Mouse (Mus musculus): Measurements from ENCODE around the gene Gm9918. TPM values are rescaled to one million over a fixed set of nuclear protein-coding genes. Genes with fewer than 3 reads are reported as not detected.
A peak's percentile ranks its signal among the peaks of the same experiment; 100 is the strongest.

The Gm9918 gene
- polyA plus RNA-seq, 1 experiment from 2014 or later: 0.13 TPM

GRCm38 (mm10) chr15:102282463-102283292 lies 12.3 kb downstream of the Gm9918 start:
- Histone ChIP-seq H3K4me1 (ENCODE audit: control insufficient read depth, insufficient read depth, low read length) (peaks cover 14% of the 10 kb centered on the region), H3K4me2 (ENCODE audit: low read depth, low read length) (no peak overlapping the region), H3K27me3 (replicated peaks; ENCODE audit: control insufficient read depth, insufficient read depth, low read length) (no peaks in the 10 kb centered on the region), H3K9me3 (ENCODE audit: control insufficient read depth, low read length) (no peaks in the 10 kb centered on the region), H3K27ac (ENCODE audit: low read length) (no peak overlapping the region), H3K9ac (ENCODE audit: low read depth, low read length) (0 out of 2 replicates have a peak overlapping the region, but pooled peaks have one; percentile 2), H3K4me3 (ENCODE audit: low read length) (no peak overlapping the region), H3K36me3 (ENCODE audit: control insufficient read depth, insufficient read depth, low read length) (peaks cover 11% of the 10 kb centered on the region)
- 67% methylated on average over 8 of the region's 8 CpGs for WGBS
- ATAC-seq: no peak

DNA sequence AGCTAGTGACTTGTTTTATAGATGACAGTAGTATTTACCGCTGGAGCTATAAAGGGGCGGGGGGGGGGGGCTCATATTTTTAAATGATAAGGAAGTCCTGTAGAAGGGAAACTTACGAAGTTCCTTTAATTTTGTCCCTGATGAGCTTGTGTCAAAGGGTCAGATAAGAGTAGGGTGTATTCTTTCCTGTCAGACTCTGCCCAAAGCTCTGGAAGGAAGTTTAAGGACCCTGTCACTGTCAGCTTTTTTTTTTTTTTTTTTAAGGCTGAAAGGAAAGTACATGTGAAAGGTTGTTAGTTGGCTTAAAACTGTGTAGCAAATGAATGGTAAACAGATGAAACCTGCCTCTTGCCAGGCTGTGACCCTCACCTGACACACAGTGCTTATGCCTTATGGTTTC lies 13.3 kb downstream of the Gm9918 start:
- 67% methylated on average over 3 of the region's 3 CpGs for WGBS
- Histone ChIP-seq H3K4me1 (ENCODE audit: control insufficient read depth, insufficient read depth, low read length) (peaks cover 13% of the 10 kb centered on the region), H3K36me3 (ENCODE audit: control insufficient read depth, insufficient read depth, low read length) (peaks cover 11% of the 10 kb centered on the region), H3K4me3 (ENCODE audit: low read length) (no peak overlapping the region), H3K9me3 (ENCODE audit: control insufficient read depth, low read length) (no peaks in the 10 kb centered on the region), H3K27ac (ENCODE audit: low read length) (no peak overlapping the region), H3K4me2 (ENCODE audit: low read depth, low read length) (no peak overlapping the region), H3K27me3 (replicated peaks; ENCODE audit: control insufficient read depth, insufficient read depth, low read length) (no peaks in the 10 kb centered on the region), H3K9ac (ENCODE audit: low read depth, low read length) (no peak overlapping the region)
- no peak for ATAC-seq

DNA sequence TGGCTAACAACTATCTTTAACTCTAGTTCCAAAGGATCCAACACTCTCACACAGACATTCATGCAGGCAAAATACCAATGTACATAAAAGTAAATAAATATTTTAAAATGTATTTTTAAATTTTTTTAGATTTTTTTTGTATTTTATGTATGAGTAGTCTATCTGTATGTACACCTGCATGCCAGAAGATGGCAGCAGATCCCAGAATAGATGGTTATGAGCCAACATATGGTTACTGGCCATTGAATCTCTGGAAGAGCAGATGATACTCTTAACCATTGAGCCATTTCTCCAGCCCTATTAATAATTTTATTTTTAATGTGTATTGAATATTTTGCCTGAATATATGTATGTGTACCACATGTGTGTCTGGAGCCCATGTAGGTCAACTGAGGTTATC lies 17.0 kb downstream of the Gm9918 start:
- Histone ChIP-seq H3K9me3 (ENCODE audit: control insufficient read depth, low read length) (no peaks in the 10 kb centered on the region), H3K36me3 (ENCODE audit: control insufficient read depth, insufficient read depth, low read length) (no peaks in the 10 kb centered on the region), H3K4me3 (ENCODE audit: low read length) (no peak overlapping the region), H3K4me1 (ENCODE audit: control insufficient read depth, insufficient read depth, low read length) (no peaks in the 10 kb centered on the region), H3K4me2 (ENCODE audit: low read depth, low read length) (no peak overlapping the region), H3K27ac (ENCODE audit: low read length) (no peak overlapping the region), H3K9ac (ENCODE audit: low read depth, low read length) (no peak overlapping the region), H3K27me3 (replicated peaks; ENCODE audit: control insufficient read depth, insufficient read depth, low read length) (no peaks in the 10 kb centered on the region)
- ATAC-seq: no peak

DNA sequence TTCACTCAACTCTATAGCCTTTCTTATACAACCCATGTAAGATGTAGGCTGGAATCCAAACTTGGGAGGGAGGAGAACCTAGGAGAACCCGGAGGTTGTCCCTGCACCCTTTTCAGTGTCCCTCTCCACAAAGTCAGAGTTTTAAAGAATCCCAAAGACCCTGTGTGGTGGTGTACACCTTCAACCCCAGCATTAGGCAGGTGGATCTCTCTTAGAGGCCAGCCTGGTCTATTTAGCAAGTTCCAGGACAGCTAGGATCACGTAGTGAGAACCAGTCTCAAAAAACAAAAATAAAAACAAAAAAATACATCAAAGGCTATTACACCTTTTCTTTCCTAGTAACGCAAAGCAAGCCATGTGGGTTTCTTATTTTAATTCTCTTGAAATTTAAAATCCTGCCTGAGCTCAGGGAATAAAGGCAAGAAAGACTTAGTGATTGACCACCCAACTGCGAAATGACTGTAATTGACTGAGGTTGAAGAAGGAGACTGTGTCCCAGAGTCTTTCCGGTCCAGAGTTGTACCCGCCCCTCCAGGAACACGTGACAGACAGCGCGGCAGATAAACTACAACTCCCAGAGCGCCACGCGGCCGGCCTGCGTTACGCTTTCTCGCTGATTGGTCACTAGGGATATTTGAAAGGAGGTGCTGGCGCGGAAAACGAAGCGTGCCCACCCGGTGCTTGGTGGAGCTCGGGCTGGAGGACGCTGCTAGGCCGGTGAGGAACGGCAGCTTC lies 25.4 kb downstream of the Gm9918 start, which contains the start of gene Espl1:
Gene Espl1, plus strand, starts transcription at position 634 of the 735 bp plus-strand sequence.
- peak within 1 kb of the TSS; percentile 77 for H3K9ac ChIP-seq (ENCODE audit: low read depth, low read length)
- H3K9me3 ChIP-seq (ENCODE audit: control insufficient read depth, low read length): no peaks in the 10 kb centered on the region
- ATAC-seq: peak; percentile 98
- peak within 1 kb of the TSS; percentile 86 for H3K4me2 ChIP-seq (ENCODE audit: low read depth, low read length)
- H3K27me3 ChIP-seq (replicated peaks; ENCODE audit: control insufficient read depth, insufficient read depth, low read length): no peaks in the 10 kb centered on the region
- WGBS: 6% methylated on average over 25 of the region's 25 CpGs
- no peak within 1 kb of the TSS for H3K27ac ChIP-seq (ENCODE audit: low read length)
- 0 out of 2 replicates have a peak, but pooled peaks cover 12% of the 10 kb centered on the region for H3K36me3 ChIP-seq (ENCODE audit: control insufficient read depth, insufficient read depth, low read length)
- peak within 1 kb of the TSS; percentile 77 for H3K4me3 ChIP-seq (ENCODE audit: low read length)
- peaks cover 9% of the 10 kb centered on the region; the same call in 1 of the 2 replicates for H3K4me1 ChIP-seq (ENCODE audit: control insufficient read depth, insufficient read depth, low read length)

- 5% methylated on average over 24 of the region's 24 CpGs for WGBS
- H3K27ac ChIP-seq (ENCODE audit: low read length): no peak overlapping the region
- no peaks in the 10 kb centered on the region for H3K9me3 ChIP-seq (ENCODE audit: control insufficient read depth, low read length)
- H3K9ac ChIP-seq (ENCODE audit: low read depth, low read length): peak overlapping the region; percentile 77
- H3K4me3 ChIP-seq (ENCODE audit: low read length): peak overlapping the region; percentile 77
- H3K4me1 ChIP-seq (ENCODE audit: control insufficient read depth, insufficient read depth, low read length): peaks cover 9% of the 10 kb centered on the region; the same call in 1 of the 2 replicates
- peak overlapping the region; percentile 86 for H3K4me2 ChIP-seq (ENCODE audit: low read depth, low read length)
- no peaks in the 10 kb centered on the region for H3K27me3 ChIP-seq (replicated peaks; ENCODE audit: control insufficient read depth, insufficient read depth, low read length)
- ATAC-seq: peak; percentile 58
- H3K36me3 ChIP-seq (ENCODE audit: control insufficient read depth, insufficient read depth, low read length): 0 out of 2 replicates have a peak, but pooled peaks cover 12% of the 10 kb centered on the region
Observed at GRCm38 (mm10) chr15:102296368-102297006, 26.1 kb downstream of the Gm9918 start.

DNA sequence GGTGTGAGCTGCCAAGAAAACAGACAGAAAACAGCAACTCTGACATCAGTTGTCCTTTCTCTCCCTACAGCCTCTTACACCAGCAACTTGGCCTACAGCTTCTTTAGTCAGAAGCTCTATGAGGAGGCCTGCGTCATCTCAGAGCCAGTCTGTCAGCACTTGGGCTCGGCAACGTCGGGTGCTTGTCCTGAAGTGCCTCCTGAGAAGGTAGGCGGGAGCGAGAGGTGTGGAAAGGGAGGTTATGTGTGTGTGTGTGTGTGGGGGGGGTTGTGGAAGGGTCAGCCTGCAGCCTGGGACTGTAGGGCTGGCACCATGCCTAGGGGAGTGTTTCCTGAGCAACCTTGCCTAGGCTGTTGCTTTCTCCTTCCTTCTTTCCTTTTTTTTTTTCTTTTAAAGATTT lies 32.2 kb downstream of the Gm9918 start:
- Histone ChIP-seq H3K27ac (ENCODE audit: low read length) (no peak overlapping the region), H3K9me3 (ENCODE audit: control insufficient read depth, low read length) (no peaks in the 10 kb centered on the region), H3K4me3 (ENCODE audit: low read length) (no peak overlapping the region), H3K27me3 (replicated peaks; ENCODE audit: control insufficient read depth, insufficient read depth, low read length) (no peaks in the 10 kb centered on the region), H3K9ac (ENCODE audit: low read depth, low read length) (no peak overlapping the region), H3K4me2 (ENCODE audit: low read depth, low read length) (no peak overlapping the region), H3K36me3 (ENCODE audit: control insufficient read depth, insufficient read depth, low read length) (peaks cover 28% of the 10 kb centered on the region; the same call in 1 of the 2 replicates), H3K4me1 (ENCODE audit: control insufficient read depth, insufficient read depth, low read length) (0 out of 2 replicates have a peak, but pooled peaks cover 3% of the 10 kb centered on the region)
- no peak for ATAC-seq
- WGBS: 78% methylated on average over 6 of the region's 6 CpGs

DNA sequence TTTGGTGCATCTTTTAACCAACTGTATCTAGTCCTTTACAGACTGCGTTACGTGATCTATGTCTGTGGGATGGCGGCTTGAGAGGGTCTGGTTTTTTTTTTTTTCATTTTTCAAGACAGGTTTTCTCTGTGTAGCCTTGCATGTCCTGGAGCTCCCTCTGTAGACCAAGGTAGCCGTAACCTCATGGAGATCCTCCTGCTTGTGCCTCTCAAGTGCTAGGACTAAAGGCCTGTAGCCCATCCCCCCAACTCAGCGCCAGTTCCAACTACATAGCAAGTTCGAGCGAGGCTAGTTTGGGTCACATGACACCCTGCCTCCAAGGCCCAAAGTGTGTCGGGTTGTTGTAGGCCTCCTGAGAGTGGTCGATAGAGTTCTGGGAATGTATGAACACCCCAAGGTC lies 38.4 kb downstream of the Gm9918 start:
- no peaks in the 10 kb centered on the region for H3K27me3 ChIP-seq (replicated peaks; ENCODE audit: control insufficient read depth, insufficient read depth, low read length)
- H3K36me3 ChIP-seq (ENCODE audit: control insufficient read depth, insufficient read depth, low read length): peaks cover 23% of the 10 kb centered on the region; the same call in 1 of the 2 replicates
- H3K4me3 ChIP-seq (ENCODE audit: low read length): no peak overlapping the region
- H3K9me3 ChIP-seq (ENCODE audit: control insufficient read depth, low read length): no peaks in the 10 kb centered on the region
- no peak overlapping the region for H3K9ac ChIP-seq (ENCODE audit: low read depth, low read length)
- H3K4me1 ChIP-seq (ENCODE audit: control insufficient read depth, insufficient read depth, low read length): 0 out of 2 replicates have a peak, but pooled peaks cover 3% of the 10 kb centered on the region
- no peak overlapping the region for H3K27ac ChIP-seq (ENCODE audit: low read length)
- no peak overlapping the region for H3K4me2 ChIP-seq (ENCODE audit: low read depth, low read length)
- WGBS: 86% methylated on average over 9 of the region's 9 CpGs
- no peak for ATAC-seq

- no peaks in the 10 kb centered on the region for H3K9me3 ChIP-seq (ENCODE audit: control insufficient read depth, low read length)
- no peaks in the 10 kb centered on the region for H3K27me3 ChIP-seq (replicated peaks; ENCODE audit: control insufficient read depth, insufficient read depth, low read length)
- 0 out of 2 replicates have a peak, but pooled peaks cover 3% of the 10 kb centered on the region for H3K4me1 ChIP-seq (ENCODE audit: control insufficient read depth, insufficient read depth, low read length)
- H3K4me3 ChIP-seq (ENCODE audit: low read length): no peak overlapping the region
- peaks cover 20% of the 10 kb centered on the region for H3K36me3 ChIP-seq (ENCODE audit: control insufficient read depth, insufficient read depth, low read length)
- H3K9ac ChIP-seq (ENCODE audit: low read depth, low read length): no peak overlapping the region
- no peak overlapping the region for H3K27ac ChIP-seq (ENCODE audit: low read length)
- H3K4me2 ChIP-seq (ENCODE audit: low read depth, low read length): no peak overlapping the region
- WGBS: 59% methylated on average over 10 of the region's 10 CpGs
- ATAC-seq: peak; percentile 68; the same call in 1 of the 2 replicates
Observed at GRCm38 (mm10) chr15:102310074-102310845, 39.9 kb downstream of the Gm9918 start.

Measured in intestine, embryonic 16.5 days (tissue).